Mouse (Mus musculus) neural tube, embryonic 15.5 days (tissue): ENCODE measurements around the gene Xrcc3. TPM values are rescaled to one million over a fixed set of nuclear protein-coding genes. Genes with fewer than 3 reads are reported as not detected.

Experiments used
- ATAC-seq: fragments of 200-750 bp; cut with Nextera tagmentation; 2 replicates; pipeline ENCODE4 v1.8.0; 2017; ENCODE audit warnings: mild to moderate bottlenecking, moderate TSS enrichment, moderate library complexity; ENCODE audit not compliant: low FRiP score
- H3K27ac ChIP-seq: fragments of 300-500 bp; sonication (generic); replicated peaks from 2 replicates; pipeline ENCODE4 v1.5.1; 2015; ENCODE audit warnings: mild to moderate bottlenecking, inconsistent platforms
- H3K27me3 ChIP-seq: fragments of 300-500 bp; sonication (generic); replicated peaks from 2 replicates; pipeline ENCODE4 v1.6.1; 2015; ENCODE audit warnings: inconsistent platforms
- H3K36me3 ChIP-seq: fragments of 300-500 bp; sonication (generic); 2 replicates; pipeline ENCODE4 v1.6.1; 2015; ENCODE audit warnings: inconsistent platforms
- H3K4me1 ChIP-seq: fragments of 300-500 bp; sonication (generic); 2 replicates; pipeline ENCODE4 v1.6.1; 2015; ENCODE audit warnings: inconsistent platforms
- H3K4me2 ChIP-seq: fragments of 300-500 bp; sonication (generic); 2 replicates; pipeline ENCODE4 v1.6.1; 2015; ENCODE audit warnings: inconsistent platforms, mild to moderate bottlenecking, moderate library complexity
- H3K4me3 ChIP-seq: fragments of 300-500 bp; sonication (generic); replicated peaks from 2 replicates; pipeline ENCODE4 v1.5.1; 2015; ENCODE audit warnings: mild to moderate bottlenecking, inconsistent platforms
- H3K9ac ChIP-seq: fragments of 300-500 bp; sonication (generic); replicated peaks from 2 replicates; pipeline ENCODE4 v1.6.1; 2015; ENCODE audit warnings: mild to moderate bottlenecking, inconsistent platforms
- H3K9me3 ChIP-seq: fragments of 300-500 bp; sonication (generic); replicated peaks from 2 replicates; pipeline ENCODE4 v1.6.1; 2016; ENCODE audit warnings: inconsistent platforms
- WGBS: fragments of 180-500 bp; shearing (Covaris S2); methylation state at CpG from one replicate; pipeline ENCODE4 v1.1.7; 2015; ENCODE audit warnings: mixed read lengths; 5-methylcytosine and 5-hydroxymethylcytosine counted together
- polyA plus RNA-seq: library from polyadenylated mRNA; unstranded; fragments of >200 nt; fragmentation: Nextera tagmentation; extraction: Ambion mirVana; gene quantifications from 2 replicates; pipeline ENCODE4 v1.2.1, GENCODE M21; 2015

Gene Xrcc3
- polyA plus RNA-seq, 1 experiment from 2014 or later: 2.5 TPM

DNA sequence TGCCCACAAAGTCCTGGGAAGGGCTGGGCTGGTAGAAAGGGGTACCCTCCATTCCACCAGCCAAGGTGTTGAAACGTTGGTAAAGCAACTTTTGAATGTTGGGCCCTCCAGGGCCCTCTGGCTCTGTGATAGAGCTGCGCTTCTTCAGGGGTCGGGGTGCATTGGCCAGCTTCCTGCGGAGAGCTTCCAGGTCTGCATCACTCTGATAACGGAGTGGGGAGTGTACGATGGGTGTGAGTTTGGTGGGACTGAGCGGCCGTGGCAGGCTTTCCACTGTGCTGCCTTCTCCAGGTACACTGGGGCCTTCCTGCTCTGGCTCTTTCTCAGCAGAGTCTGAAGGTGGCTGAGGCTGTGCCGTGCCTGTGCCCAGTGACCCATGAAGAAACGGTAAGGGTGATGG lies 19.8 kb upstream of the Xrcc3 start:
- Histone ChIP-seq H3K9me3 (no peaks in the 10 kb centered on the region), H3K4me2 (no peak overlapping the region), H3K36me3 (peaks cover 99% of the 10 kb centered on the region), H3K4me3 (no peak overlapping the region), H3K27ac (no peak overlapping the region), H3K27me3 (no peaks in the 10 kb centered on the region), H3K9ac (no peak overlapping the region), H3K4me1 (no peaks in the 10 kb centered on the region)
- WGBS: 90% methylated on average over 10 of the region's 10 CpGs
- no peak for ATAC-seq

- no peaks in the 10 kb centered on the region for H3K27me3 ChIP-seq
- ATAC-seq: no peak
- no peak overlapping the region for H3K4me2 ChIP-seq
- peaks cover 99% of the 10 kb centered on the region for H3K36me3 ChIP-seq
- no peak overlapping the region for H3K4me3 ChIP-seq
- H3K27ac ChIP-seq: no peak overlapping the region
- 80% methylated on average over 5 of the region's 5 CpGs for WGBS
- H3K9ac ChIP-seq: no peak overlapping the region
- no peaks in the 10 kb centered on the region for H3K9me3 ChIP-seq
- H3K4me1 ChIP-seq: no peaks in the 10 kb centered on the region
Observed at GRCm38 (mm10) chr12:111832643-111833042, 19.0 kb upstream of the Xrcc3 start.

DNA sequence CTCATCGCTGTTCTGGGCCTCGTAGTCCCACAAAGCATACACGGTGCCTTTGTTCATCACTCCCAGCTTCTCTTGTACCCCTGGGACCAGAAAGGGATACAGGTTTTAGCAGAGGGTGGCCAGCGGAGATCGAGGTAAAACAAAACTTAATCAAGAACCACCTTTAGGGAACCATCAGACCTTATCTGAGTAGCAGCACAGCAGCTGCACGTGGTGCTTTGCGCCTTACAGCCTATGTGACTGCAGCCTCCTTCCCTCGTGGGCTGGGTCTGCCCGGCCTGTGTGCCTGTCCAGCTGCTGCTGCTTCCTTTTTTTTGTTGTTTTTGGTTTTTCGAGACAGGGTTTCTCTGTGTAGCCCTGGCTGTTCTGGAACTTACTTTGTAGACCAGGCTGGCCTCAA lies 16.7 kb upstream of the Xrcc3 start:
- Histone ChIP-seq H3K36me3 (peaks cover 99% of the 10 kb centered on the region), H3K9me3 (no peaks in the 10 kb centered on the region), H3K27ac (no peak overlapping the region), H3K4me1 (no peaks in the 10 kb centered on the region), H3K27me3 (no peaks in the 10 kb centered on the region), H3K4me2 (no peak overlapping the region), H3K4me3 (no peak overlapping the region), H3K9ac (no peak overlapping the region)
- 82% methylated on average over 10 of the region's 10 CpGs for WGBS
- ATAC-seq: no peak

DNA sequence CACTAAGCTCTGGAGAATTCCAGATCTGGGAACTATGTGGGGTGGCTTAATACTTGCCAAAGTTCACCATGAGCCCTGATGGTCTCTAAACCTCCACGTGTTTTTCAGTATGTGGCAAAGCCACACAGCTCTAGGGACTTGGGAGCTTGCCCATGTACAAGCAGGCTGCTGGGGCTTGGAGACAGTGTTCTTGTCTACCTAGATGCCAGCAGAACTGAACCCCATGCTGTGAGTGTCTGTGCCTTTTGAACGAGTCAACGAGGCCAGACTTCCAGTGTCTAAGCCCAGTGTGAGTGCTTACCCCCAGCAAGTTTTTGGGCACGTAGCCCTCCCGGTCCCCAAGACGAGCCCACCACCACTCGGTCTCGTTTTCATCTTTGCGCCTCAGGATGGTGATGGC lies 16.3 kb upstream of the Xrcc3 start:
- 76% methylated on average over 9 of the region's 9 CpGs for WGBS
- H3K4me1 ChIP-seq: no peaks in the 10 kb centered on the region
- H3K27ac ChIP-seq: no peak overlapping the region
- H3K9me3 ChIP-seq: no peaks in the 10 kb centered on the region
- H3K36me3 ChIP-seq: peaks cover 100% of the 10 kb centered on the region
- no peak for ATAC-seq
- H3K4me3 ChIP-seq: no peak overlapping the region
- no peak overlapping the region for H3K4me2 ChIP-seq
- H3K27me3 ChIP-seq: no peaks in the 10 kb centered on the region
- H3K9ac ChIP-seq: no peak overlapping the region

DNA sequence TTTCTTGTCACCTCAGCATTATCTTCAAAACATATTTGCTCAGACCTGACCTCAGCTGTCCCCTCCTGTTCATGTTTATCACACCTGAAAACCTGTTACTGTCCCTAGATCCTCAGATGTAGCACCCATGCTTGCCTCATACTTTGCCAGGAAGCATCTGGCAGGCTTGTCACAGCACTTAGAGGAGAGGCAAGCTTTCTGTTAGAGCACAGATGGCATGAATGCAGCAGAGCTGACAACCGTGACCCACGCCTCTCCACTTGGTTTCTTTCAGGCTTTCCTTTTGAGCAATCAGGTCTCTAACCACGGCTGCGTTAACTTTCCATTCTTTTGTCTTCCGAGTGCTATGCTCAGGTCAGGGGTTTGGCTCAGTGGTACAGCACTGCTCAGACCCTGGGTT lies 15.8 kb upstream of the Xrcc3 start:
- H3K27me3 ChIP-seq: no peaks in the 10 kb centered on the region
- no peak overlapping the region for H3K9ac ChIP-seq
- H3K36me3 ChIP-seq: peaks cover 100% of the 10 kb centered on the region
- ATAC-seq: no peak
- H3K27ac ChIP-seq: no peak overlapping the region
- WGBS: 35% methylated on average over 5 of the region's 5 CpGs
- no peaks in the 10 kb centered on the region for H3K4me1 ChIP-seq
- no peaks in the 10 kb centered on the region for H3K9me3 ChIP-seq
- no peak overlapping the region for H3K4me2 ChIP-seq
- H3K4me3 ChIP-seq: no peak overlapping the region

- WGBS: 89% methylated on average over 12 of the region's 12 CpGs
- H3K4me3 ChIP-seq: no peak overlapping the region
- no peaks in the 10 kb centered on the region for H3K9me3 ChIP-seq
- ATAC-seq: no peak
- no peak overlapping the region for H3K9ac ChIP-seq
- peaks cover under 1% of the 10 kb centered on the region; the same call in 1 of the 2 replicates for H3K4me1 ChIP-seq
- no peak overlapping the region for H3K4me2 ChIP-seq
- peaks cover 85% of the 10 kb centered on the region for H3K36me3 ChIP-seq
- H3K27me3 ChIP-seq: no peaks in the 10 kb centered on the region
- H3K27ac ChIP-seq: no peak overlapping the region
Observed at GRCm38 (mm10) chr12:111827556-111827955, 13.9 kb upstream of the Xrcc3 start.

- H3K27ac ChIP-seq: no peak overlapping the region
- 74% methylated on average over 4 of the region's 4 CpGs for WGBS
Observed at GRCm38 (mm10) chr12:111821931-111822330, 8.3 kb upstream of the Xrcc3 start.

DNA sequence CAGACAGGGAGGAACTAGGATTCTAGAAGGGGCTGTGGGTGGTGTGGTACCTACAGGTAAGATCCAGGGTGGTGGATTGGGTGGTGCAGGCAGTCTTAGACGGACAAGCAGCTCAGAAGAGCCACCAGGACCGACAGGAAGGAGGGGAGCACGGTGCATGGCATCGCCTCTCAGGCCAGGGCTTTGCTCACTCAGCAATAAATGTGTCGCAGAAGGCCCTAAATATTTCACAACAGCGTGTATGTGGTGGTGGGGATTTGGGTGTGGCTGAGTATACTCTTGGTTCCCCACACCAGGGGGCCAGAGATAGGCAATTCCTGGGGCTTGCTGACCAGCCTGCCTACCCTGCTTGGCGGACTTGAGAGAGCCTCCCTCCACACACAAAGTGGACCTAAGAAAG lies 7.0 kb upstream of the Xrcc3 start:
- WGBS: 82% methylated on average over 7 of the region's 7 CpGs
- H3K9ac ChIP-seq: no peak overlapping the region
- H3K9me3 ChIP-seq: no peaks in the 10 kb centered on the region
- no peak for ATAC-seq
- no peak overlapping the region for H3K4me3 ChIP-seq
- H3K36me3 ChIP-seq: peaks cover 16% of the 10 kb centered on the region
- H3K4me2 ChIP-seq: no peak overlapping the region
- H3K27me3 ChIP-seq: no peaks in the 10 kb centered on the region
- no peak overlapping the region for H3K27ac ChIP-seq
- peaks cover 21% of the 10 kb centered on the region for H3K4me1 ChIP-seq

More at GRCm38 (mm10) chr12:111821931-111822330, 8.3 kb upstream of the Xrcc3 start:
- no peaks in the 10 kb centered on the region for H3K27me3 ChIP-seq
- H3K4me1 ChIP-seq: peaks cover 9% of the 10 kb centered on the region; the same call in 1 of the 2 replicates
- H3K9me3 ChIP-seq: no peaks in the 10 kb centered on the region
- no peak overlapping the region for H3K9ac ChIP-seq
- no peak for ATAC-seq
- H3K4me3 ChIP-seq: no peak overlapping the region
- H3K36me3 ChIP-seq: peaks cover 29% of the 10 kb centered on the region
- no peak overlapping the region for H3K4me2 ChIP-seq

DNA sequence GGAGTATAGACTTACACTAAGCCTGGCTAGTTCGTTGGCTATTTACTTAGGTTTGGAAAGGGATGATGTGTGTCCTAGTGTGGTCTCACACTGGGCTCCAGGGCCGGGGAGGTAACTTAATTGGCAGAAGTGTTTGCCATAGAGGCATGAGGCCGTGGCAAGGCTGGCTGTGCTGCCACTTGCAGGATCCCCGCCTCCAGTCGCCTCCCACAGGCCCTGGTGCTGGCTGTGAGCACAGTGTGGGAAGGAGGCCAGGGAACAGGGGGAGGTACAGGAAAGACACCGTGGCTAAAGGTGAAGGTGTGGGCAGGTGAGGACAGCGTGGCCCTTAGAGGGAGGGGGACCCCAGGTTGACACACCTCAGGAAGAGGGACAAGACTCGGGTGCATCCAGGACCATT lies 6.3 kb upstream of the Xrcc3 start:
- H3K4me3 ChIP-seq: no peak overlapping the region
- no peak overlapping the region for H3K9ac ChIP-seq
- 86% methylated on average over 8 of the region's 8 CpGs for WGBS
- ATAC-seq: no peak
- no peak overlapping the region for H3K4me2 ChIP-seq
- H3K27ac ChIP-seq: no peak overlapping the region
- H3K9me3 ChIP-seq: no peaks in the 10 kb centered on the region
- H3K27me3 ChIP-seq: no peaks in the 10 kb centered on the region
- H3K4me1 ChIP-seq: peaks cover 29% of the 10 kb centered on the region
- peaks cover 9% of the 10 kb centered on the region for H3K36me3 ChIP-seq

GRCm38 (mm10) chr12:111817991-111818390 lies 4.3 kb upstream of the Xrcc3 start:
- no peak overlapping the region for H3K4me3 ChIP-seq
- 90% methylated on average over 8 of the region's 8 CpGs for WGBS
- no peaks in the 10 kb centered on the region for H3K27me3 ChIP-seq
- H3K36me3 ChIP-seq: no peaks in the 10 kb centered on the region
- no peak for ATAC-seq
- H3K4me1 ChIP-seq: peaks cover 41% of the 10 kb centered on the region
- no peak overlapping the region for H3K9ac ChIP-seq
- H3K9me3 ChIP-seq: no peaks in the 10 kb centered on the region
- H3K27ac ChIP-seq: no peak overlapping the region
- no peak overlapping the region for H3K4me2 ChIP-seq

DNA sequence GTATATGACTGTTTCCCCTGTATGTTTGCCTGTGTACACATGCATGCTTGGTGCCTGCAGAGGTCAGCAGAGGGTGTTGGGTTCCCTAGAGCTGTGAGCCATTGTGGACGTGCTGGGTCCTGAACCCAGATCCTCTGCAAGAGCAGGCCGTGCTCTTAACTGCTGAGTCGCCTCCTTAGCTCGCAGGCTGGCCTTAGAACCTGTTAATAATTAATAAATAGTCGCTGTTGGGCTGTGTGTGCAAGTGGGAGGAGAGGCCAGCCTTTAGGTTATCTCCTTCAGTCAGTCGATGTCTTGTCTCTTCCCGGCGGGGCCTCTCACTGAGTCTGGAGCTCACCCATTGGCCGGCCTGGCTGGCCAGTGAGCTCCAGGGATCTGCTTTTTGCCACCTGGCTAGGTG lies 3.3 kb upstream of the Xrcc3 start:
- no peaks in the 10 kb centered on the region for H3K27me3 ChIP-seq
- H3K9me3 ChIP-seq: no peaks in the 10 kb centered on the region
- WGBS: 66% methylated on average over 9 of the region's 9 CpGs
- no peak overlapping the region for H3K9ac ChIP-seq
- peak overlapping the region; percentile 95; the same call in 1 of the 2 replicates for H3K4me2 ChIP-seq
- H3K4me3 ChIP-seq: no peak overlapping the region
- ATAC-seq: no peak
- no peak overlapping the region for H3K27ac ChIP-seq
- peaks cover 43% of the 10 kb centered on the region for H3K4me1 ChIP-seq
- no peaks in the 10 kb centered on the region for H3K36me3 ChIP-seq

GRCm38 (mm10) chr12:111816528-111816927 lies 2.9 kb upstream of the Xrcc3 start:
- H3K36me3 ChIP-seq: no peaks in the 10 kb centered on the region
- H3K4me2 ChIP-seq: peak overlapping the region; percentile 95
- H3K9me3 ChIP-seq: no peaks in the 10 kb centered on the region
- H3K27me3 ChIP-seq: no peaks in the 10 kb centered on the region
- peak overlapping the region; percentile 8; the same call in 1 of the 2 replicates for H3K4me3 ChIP-seq
- WGBS: 61% methylated on average over 13 of the region's 13 CpGs
- peaks cover 43% of the 10 kb centered on the region for H3K4me1 ChIP-seq
- no peak for ATAC-seq
- H3K9ac ChIP-seq: no peak overlapping the region
- H3K27ac ChIP-seq: no peak overlapping the region
